Mouse (Mus musculus) lung, postnatal 25 days (tissue): ENCODE results near the gene Tgm4.

Experiments used
- DNase-seq: peaks from one replicate; pipeline ENCODE4 v3.0.0; 2022; ENCODE audit warnings: low spot score

Tgm4 gene

GRCm38 (mm10) chr9:123034426-123034825, at the start of gene Tgm4:
Gene Tgm4, plus strand, starts transcription at chr9:123034726.
- DNase-seq, result no peak

- DNase-seq, result no peak
These were observed 35.9 kb upstream of the Tgm4 start for GRCm38 (mm10) chr9:122998406-122999192.

GRCm38 (mm10) chr9:122999193-122999586, 35.3 kb upstream of the Tgm4 start:
- DNase-seq, result no peak

GRCm38 (mm10) chr9:123004718-123005117, 29.8 kb upstream of the Tgm4 start:
- no peak for DNase-seq

GRCm38 (mm10) chr9:123006071-123006470, 28.5 kb upstream of the Tgm4 start:
- DNase-seq, result no peak

GRCm38 (mm10) chr9:123020995-123021631, 13.4 kb upstream of the Tgm4 start, which contains the start of gene Tmem42:
Gene Tmem42, plus strand, starts transcription at chr9:123021326.
- DNase-seq, result peak; percentile 86

- no peak for DNase-seq
These were observed 12.7 kb upstream of the Tgm4 start for GRCm38 (mm10) chr9:123021636-123022379.

GRCm38 (mm10) chr9:123024201-123024600, 10.3 kb upstream of the Tgm4 start:
- no peak for DNase-seq

GRCm38 (mm10) chr9:123031496-123032246, 2.9 kb upstream of the Tgm4 start:
- no peak for DNase-seq

- no peak for DNase-seq
These were observed 13.1 kb downstream of the Tgm4 start for GRCm38 (mm10) chr9:123047665-123048064.

- peak; percentile 20 for DNase-seq
These were observed 24.3 kb downstream of the Tgm4 start for GRCm38 (mm10) chr9:123058724-123059292.

- DNase-seq, result no peak
These were observed 25.6 kb downstream of the Tgm4 start for GRCm38 (mm10) chr9:123060172-123060571.

- no peak for DNase-seq
These were observed 44.6 kb downstream of the Tgm4 start for GRCm38 (mm10) chr9:123079149-123079548.

- no peak for DNase-seq
These were observed 45.8 kb downstream of the Tgm4 start for GRCm38 (mm10) chr9:123080355-123080754.

- no peak for DNase-seq
These were observed 46.3 kb downstream of the Tgm4 start for GRCm38 (mm10) chr9:123080796-123081195.

GRCm38 (mm10) chr9:123085373-123085772, 50.8 kb downstream of the Tgm4 start:
- DNase-seq, result peak; percentile 87

GRCm38 (mm10) chr9:123087558-123087957, 53.0 kb downstream of the Tgm4 start:
- DNase-seq, result no peak

GRCm38 (mm10) chr9:123090844-123091243, 56.3 kb downstream of the Tgm4 start:
- DNase-seq, result no peak

GRCm38 (mm10) chr9:123099631-123100455, 65.3 kb downstream of the Tgm4 start:
- no peak for DNase-seq

GRCm38 (mm10) chr9:123103425-123103824, 68.9 kb downstream of the Tgm4 start:
- no peak for DNase-seq

GRCm38 (mm10) chr9:123104362-123104761, 69.8 kb downstream of the Tgm4 start:
- no peak for DNase-seq
